Mouse (Mus musculus): ENCODE measurements around the gene Pdf.
A peak's percentile ranks its signal among the peaks of the same experiment; 100 is the strongest.
"Not testable (repeated sequence)": the region's sequence is repeated elsewhere in the genome, so short reads cannot be mapped to it uniquely, and the experiment has no call there.

Gene Pdf

GRCm38 (mm10) chr8:107014915-107015314 lies 33.5 kb downstream of the Pdf start:
- no peaks in the 10 kb centered on the region for H3K27me3 ChIP-seq (ENCODE audit: control insufficient read depth, insufficient read depth, low read length, poor library complexity, severe bottlenecking)
- H3K36me3 ChIP-seq (ENCODE audit: control insufficient read depth, insufficient read depth, low read length, poor library complexity, severe bottlenecking) = no peaks in the 10 kb centered on the region
- DNase-seq (ENCODE audit: low read depth, low spot score) = no peak

- no peak for DNase-seq (ENCODE audit: low read depth, low spot score)
- H3K27me3 ChIP-seq (ENCODE audit: control insufficient read depth, insufficient read depth, low read length, poor library complexity, severe bottlenecking) = no peaks in the 10 kb centered on the region
- 0 out of 2 replicates have a peak, but pooled peaks cover 1% of the 10 kb centered on the region for H3K36me3 ChIP-seq (ENCODE audit: control insufficient read depth, insufficient read depth, low read length, poor library complexity, severe bottlenecking)
Observed at GRCm38 (mm10) chr8:107012666-107013065, 35.7 kb downstream of the Pdf start.

- no peak for DNase-seq (ENCODE audit: low read depth, low spot score)
- 0 out of 2 replicates have a peak, but pooled peaks cover 1% of the 10 kb centered on the region for H3K36me3 ChIP-seq (ENCODE audit: control insufficient read depth, insufficient read depth, low read length, poor library complexity, severe bottlenecking)
- H3K27me3 ChIP-seq (ENCODE audit: control insufficient read depth, insufficient read depth, low read length, poor library complexity, severe bottlenecking) = no peaks in the 10 kb centered on the region
Observed at GRCm38 (mm10) chr8:107007795-107008194, 40.6 kb downstream of the Pdf start.

GRCm38 (mm10) chr8:107002532-107002931 lies 45.9 kb downstream of the Pdf start:
- H3K36me3 ChIP-seq (ENCODE audit: control insufficient read depth, insufficient read depth, low read length, poor library complexity, severe bottlenecking) = no peaks in the 10 kb centered on the region
- H3K27me3 ChIP-seq (ENCODE audit: control insufficient read depth, insufficient read depth, low read length, poor library complexity, severe bottlenecking) = no peaks in the 10 kb centered on the region
- peak; percentile 91 for DNase-seq (ENCODE audit: low read depth, low spot score)

- H3K36me3 ChIP-seq (ENCODE audit: control insufficient read depth, insufficient read depth, low read length, poor library complexity, severe bottlenecking) = no peaks in the 10 kb centered on the region
- no peaks in the 10 kb centered on the region for H3K27me3 ChIP-seq (ENCODE audit: control insufficient read depth, insufficient read depth, low read length, poor library complexity, severe bottlenecking)
- DNase-seq (ENCODE audit: low read depth, low spot score) = no peak
Observed at GRCm38 (mm10) chr8:106999068-106999467, 49.3 kb downstream of the Pdf start.

GRCm38 (mm10) chr8:106997416-106997815 lies 51.0 kb downstream of the Pdf start:
- Histone ChIP-seq H3K27me3 (ENCODE audit: control insufficient read depth, insufficient read depth, low read length, poor library complexity, severe bottlenecking) (no peaks in the 10 kb centered on the region), H3K36me3 (ENCODE audit: control insufficient read depth, insufficient read depth, low read length, poor library complexity, severe bottlenecking) (no peaks in the 10 kb centered on the region)
- no peak for DNase-seq (ENCODE audit: low read depth, low spot score)

- DNase-seq (ENCODE audit: low read depth, low spot score) = peak; percentile 27
- H3K27me3 ChIP-seq (ENCODE audit: control insufficient read depth, insufficient read depth, low read length, poor library complexity, severe bottlenecking); H3K36me3 ChIP-seq (ENCODE audit: control insufficient read depth, insufficient read depth, low read length, poor library complexity, severe bottlenecking): not testable (repeated sequence)
Observed at GRCm38 (mm10) chr8:106996339-106996738, 52.1 kb downstream of the Pdf start.
